Mouse (Mus musculus) spleen, postnatal 10 days (tissue): ENCODE data around the gene Hspb9.
A peak's percentile ranks its signal among the peaks of the same experiment; 100 is the strongest.

Experiments used
- DNase-seq, 2 experiments: peaks; one replicate each; pipeline ENCODE4 v3.0.0; 2021 to 2022; ENCODE audit warnings: low spot score in 2 of 2

Hspb9 gene

DNA sequence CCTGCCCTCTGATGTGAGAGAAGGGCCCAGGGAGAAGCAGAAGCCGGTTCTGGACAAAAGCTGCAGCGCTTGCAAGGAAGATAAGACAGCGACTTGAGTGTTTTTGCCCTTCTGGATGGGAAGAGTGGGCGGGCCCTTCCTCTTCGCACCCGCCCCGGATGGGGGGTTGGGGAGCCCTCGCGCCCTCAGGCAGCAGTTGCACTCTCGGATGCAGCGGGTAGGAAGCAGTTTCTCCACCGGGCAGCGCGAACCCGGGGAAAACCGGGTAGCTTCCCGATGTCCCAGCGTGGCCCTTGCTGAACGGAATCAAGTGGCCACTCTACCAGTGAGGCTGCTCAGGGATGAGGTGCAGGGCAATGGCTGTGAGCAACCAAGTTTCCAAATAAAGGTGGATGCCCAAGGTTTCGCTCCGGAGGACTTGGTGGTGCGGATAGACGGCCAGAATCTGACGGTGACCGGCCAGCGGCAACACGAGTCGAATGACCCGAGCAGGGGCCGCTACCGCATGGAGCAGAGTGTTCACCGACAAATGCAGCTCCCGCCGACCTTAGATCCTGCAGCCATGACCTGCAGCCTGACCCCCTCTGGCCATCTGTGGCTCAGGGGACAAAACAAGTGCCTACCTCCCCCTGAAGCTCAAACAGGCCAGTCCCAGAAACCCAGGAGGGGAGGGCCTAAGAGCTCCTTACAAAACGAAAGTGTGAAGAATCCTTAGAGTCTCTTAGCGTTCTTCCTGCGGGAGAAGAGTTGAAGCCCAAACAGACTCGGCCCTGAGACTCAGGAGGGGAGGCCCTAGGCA is at the start of gene Hspb9:
Hspb9 (plus strand) TSS at position 116 of the 799 bp plus-strand sequence.
- peak; percentile 65 to 80 for DNase-seq

- no peak for DNase-seq
Observed at GRCm38 (mm10) chr11:100671049-100671448, 42.6 kb upstream of the Hspb9 start.

DNA sequence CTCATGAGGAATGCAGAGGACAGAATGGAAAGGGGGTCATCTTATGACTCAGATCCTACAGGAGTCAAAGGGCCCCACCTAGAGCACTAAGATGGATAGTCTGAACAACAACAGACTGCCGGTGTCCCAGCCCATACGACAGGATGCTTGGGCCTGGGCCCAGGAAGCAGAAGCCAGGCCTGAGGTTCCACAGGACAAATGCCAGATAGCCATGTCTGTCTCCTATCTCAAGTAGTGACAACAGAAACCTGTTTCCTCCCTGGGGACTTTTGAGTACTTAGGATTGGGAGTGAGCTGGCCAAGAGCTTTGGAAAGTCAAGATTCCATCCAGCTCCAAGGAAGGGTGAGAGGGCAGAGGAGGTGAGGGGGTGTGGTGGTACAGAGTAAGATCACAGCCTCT is 41.7 kb upstream of the Hspb9 start:
- no peak for DNase-seq

- peak in 1 of 2 experiments; percentile 18 for DNase-seq
Observed at GRCm38 (mm10) chr11:100673169-100673568, 40.5 kb upstream of the Hspb9 start.

GRCm38 (mm10) chr11:100677810-100678209 is 35.8 kb upstream of the Hspb9 start:
- DNase-seq = no peak

- no peak for DNase-seq
Observed at GRCm38 (mm10) chr11:100681826-100682225, 31.8 kb upstream of the Hspb9 start.

GRCm38 (mm10) chr11:100682526-100682925 is 31.1 kb upstream of the Hspb9 start:
- no peak for DNase-seq

DNA sequence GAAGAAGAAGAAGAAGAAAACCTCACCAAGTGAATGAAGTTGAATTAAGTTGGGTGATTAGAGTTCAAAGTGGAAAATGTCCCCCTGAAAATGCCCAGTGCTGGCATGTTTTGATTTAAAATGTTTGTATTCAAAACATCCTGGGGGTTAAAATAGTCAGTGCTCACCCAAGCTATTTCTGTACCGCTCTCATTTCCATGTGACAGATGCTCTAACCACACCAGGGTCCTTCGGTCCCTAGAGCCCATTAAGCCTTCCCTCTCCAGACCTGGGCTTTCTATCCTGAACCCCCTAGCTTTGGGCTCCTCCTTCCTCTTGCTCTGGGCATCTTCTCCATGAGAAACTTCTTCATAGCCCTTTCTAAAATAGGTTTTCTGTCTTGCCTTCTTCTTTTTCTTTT is 29.6 kb upstream of the Hspb9 start:
- no peak for DNase-seq

GRCm38 (mm10) chr11:100685371-100685770 is 28.3 kb upstream of the Hspb9 start:
- DNase-seq = no peak

DNA sequence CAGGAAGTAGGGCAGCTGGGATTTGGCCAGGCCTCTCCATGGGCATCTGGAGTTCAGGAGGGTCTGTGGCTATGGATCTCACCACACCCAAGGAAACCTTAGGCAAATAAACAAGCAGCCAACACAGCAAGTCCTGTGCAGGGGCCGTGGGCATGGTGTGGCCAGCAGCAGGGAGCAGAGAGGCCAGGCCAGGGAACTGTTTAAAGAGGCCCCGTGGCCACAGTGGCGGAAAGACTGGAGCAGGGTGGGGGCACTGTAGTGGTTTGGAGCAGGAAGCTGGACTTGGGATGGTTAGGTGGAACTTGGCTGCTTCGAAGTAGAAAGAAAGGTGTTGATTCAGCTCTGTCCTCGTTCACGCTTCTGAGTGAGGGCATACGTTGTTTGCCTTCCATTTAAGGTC is 26.4 kb upstream of the Hspb9 start:
- DNase-seq = no peak

- no peak for DNase-seq
Observed at GRCm38 (mm10) chr11:100688443-100688842, 25.2 kb upstream of the Hspb9 start.

DNA sequence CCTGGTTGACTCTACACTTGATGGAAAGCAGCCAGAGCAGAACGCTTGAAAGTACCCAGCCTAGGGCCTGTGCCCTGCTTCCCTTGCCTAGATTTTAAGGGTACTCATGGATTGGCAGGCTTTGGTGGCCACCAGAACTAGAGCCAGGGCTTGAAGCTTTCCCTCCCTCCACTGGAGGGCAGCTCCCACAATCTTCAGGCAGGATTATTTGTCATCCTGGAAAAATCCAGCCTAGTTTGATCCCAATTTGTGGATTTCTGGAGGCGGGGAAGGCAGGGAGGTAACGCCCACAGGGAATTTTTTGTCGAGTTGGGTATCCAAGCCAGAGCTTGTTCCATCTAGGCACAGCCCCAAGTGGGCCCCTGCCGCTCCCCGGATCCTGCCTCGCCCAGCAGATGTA is 23.3 kb upstream of the Hspb9 start:
- DNase-seq = no peak

DNA sequence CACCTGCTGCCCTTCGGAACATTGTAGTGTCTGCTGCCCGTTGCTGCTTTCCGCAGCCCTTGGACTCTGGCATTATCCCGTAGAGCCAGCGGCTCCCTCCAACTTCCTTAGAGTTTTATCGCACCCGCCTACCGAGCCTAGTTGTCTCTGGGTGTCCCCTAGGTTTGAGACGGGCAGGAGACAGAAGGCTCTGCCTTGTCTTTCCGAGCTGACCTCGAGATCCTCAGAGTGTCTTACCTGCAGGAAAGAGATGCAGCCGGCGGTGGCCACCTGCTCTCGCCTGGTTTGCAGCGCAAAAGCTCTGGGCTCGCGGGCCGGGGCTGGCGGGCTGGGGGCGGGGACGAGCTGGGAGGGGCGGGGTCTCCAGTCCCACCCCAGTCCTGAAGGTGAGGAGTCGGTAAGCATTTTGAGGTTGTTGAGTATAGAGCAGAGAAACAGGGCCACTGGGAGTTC is 21.5 kb upstream of the Hspb9 start, which contains the start of gene Zfp385c:
Zfp385c (minus strand) TSS at position 292 of the 453 bp plus-strand sequence.
- no peak for DNase-seq

- no peak for DNase-seq
Observed at GRCm38 (mm10) chr11:100693154-100693553, 20.5 kb upstream of the Hspb9 start.

DNA sequence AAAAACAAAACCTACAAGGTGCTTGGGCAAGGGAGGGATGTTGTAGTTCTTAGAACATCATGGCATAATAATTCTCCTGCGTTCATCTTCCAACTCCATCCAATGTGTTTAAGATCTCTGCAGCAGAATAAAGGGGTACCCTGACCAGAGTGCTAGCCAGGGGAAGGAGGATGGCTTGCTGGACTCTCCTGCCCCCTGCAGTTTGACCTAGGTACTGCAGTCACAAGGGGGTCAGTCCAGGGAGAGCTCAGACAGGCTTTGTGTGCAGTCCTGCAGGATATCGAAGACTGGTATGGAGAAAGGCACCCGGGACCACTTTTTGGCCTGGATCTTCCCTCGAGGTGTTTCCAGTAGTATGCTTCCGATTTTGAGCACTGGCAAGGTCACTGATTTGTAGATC is 18.7 kb upstream of the Hspb9 start:
- peak; percentile 74 to 85 for DNase-seq

- no peak for DNase-seq
Observed at GRCm38 (mm10) chr11:100697921-100698320, 15.7 kb upstream of the Hspb9 start.

GRCm38 (mm10) chr11:100700710-100701109 is 12.9 kb upstream of the Hspb9 start:
- no peak for DNase-seq

GRCm38 (mm10) chr11:100701301-100701700 is 12.3 kb upstream of the Hspb9 start:
- DNase-seq = peak; percentile 65 to 84

GRCm38 (mm10) chr11:100702081-100702851 is 11.4 kb upstream of the Hspb9 start:
- peak; percentile 49 to 73 for DNase-seq

- DNase-seq = no peak
Observed at GRCm38 (mm10) chr11:100702906-100703305, 10.7 kb upstream of the Hspb9 start.

GRCm38 (mm10) chr11:100703366-100703765 is 10.3 kb upstream of the Hspb9 start:
- no peak for DNase-seq

DNA sequence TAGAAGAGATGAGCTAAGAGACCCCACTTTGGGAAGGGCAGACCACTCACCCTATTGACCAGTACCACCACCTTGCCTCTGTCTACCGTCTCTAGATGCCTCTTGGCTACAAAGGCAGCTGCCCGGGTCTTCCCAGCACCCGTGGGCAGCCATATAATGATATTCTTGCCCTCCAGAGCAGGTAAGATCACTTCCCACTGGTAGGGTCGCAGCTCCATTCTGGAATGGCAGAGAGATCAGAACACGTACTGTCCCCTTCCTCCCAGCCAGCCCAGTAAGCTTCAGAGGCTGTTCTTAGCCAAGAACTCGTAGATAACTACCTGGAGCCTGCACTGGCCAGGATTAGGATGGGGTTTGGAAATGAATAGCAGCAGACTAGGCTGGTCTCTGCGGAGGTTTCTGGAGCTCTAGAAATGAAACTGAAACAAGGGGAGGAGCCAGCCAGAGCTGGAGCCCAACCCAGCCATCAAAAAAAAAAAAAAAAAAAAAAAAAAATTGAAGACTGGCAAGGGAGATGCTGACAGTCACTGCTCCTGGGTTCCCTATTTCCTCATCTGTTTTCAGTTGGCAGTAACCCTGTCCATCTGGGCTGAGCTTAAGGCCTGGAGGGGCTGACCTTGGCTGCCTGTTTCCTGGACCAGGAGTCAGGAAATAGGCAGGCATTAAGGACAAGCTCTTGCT is 9.7 kb upstream of the Hspb9 start, which contains the start of gene Dhx58:
Dhx58 (minus strand) TSS at position 421 of the 681 bp plus-strand sequence.
- no peak for DNase-seq
